Mouse (Mus musculus) myocyte (in vitro differentiated cells): ENCODE measurements around the gene Pctp. TPM values are rescaled to one million over a fixed set of nuclear protein-coding genes. Genes with fewer than 3 reads are reported as not detected.

Experiments
- polyA plus RNA-seq: library from polyadenylated mRNA; unstranded; fragments of >200 nt; fragmentation: generic; extraction: Trizol; gene quantifications from one replicate; pipeline ENCODE4 v1.2.1, GENCODE M21; 2012; ENCODE audit warnings: missing spikeins

The Pctp gene
- polyA plus RNA-seq, 1 experiment = 1.1 TPM

Other genes with a start within 250 kb of the Pctp start
- 0.18 TPM for gene Ankfn1, start 225.2 kb downstream of the Pctp start, polyA plus RNA-seq
- gene Tmem100, start 27.5 kb upstream of the Pctp start, polyA plus RNA-seq = not detected
- 3.0 TPM for gene Gm45716, start 184.8 kb upstream of the Pctp start, polyA plus RNA-seq
- gene Mmd, start 246.6 kb upstream of the Pctp start, polyA plus RNA-seq = 36.0 TPM